Mouse (Mus musculus): ENCODE measurements around the gene Fmnl3.

DNA sequence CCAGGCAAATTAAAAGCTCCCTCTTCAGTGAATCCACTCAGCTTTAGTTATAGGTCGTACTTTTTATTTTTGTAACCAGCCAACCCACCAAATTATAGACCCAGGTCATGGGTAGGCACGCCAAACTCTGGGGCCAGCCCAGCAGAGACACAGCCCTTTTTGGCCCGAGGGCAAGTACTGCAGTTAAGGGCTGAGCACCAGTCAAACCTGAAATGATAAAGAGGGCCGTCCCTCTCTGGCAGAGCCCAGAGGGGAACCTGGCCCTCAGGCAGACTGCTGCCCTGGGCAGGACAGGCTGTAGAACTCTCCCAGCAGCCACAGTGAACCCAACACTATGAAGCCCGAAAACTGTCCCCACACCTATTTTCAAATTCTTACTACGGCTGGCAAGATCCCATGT, 13.8 kb downstream of the Fmnl3 start:
- TF ChIP-seq KAT2A (IDR thresholded peaks at IDR 0.05; ENCODE audit: insufficient replicate concordance, low read length) = no peak
- TF ChIP-seq CTCF (conservative IDR thresholded peaks at IDR 0.05 in 1 of 2, IDR thresholded peaks at IDR 0.05 in 1 of 2; ENCODE audit: low read depth in 2 of 2, low read length in 2 of 2) = no peak
- TF ChIP-seq JUND (conservative IDR thresholded peaks at IDR 0.05; ENCODE audit: low read depth, low read length) = no peak
- no peak for TF ChIP-seq MAX (IDR thresholded peaks at IDR 0.05; ENCODE audit: low read length)
- no peak for TF ChIP-seq TCF12 (IDR thresholded peaks at IDR 0.05; ENCODE audit: low read depth, low read length)
- no peak for TF ChIP-seq CHD2 (IDR thresholded peaks at IDR 0.05; ENCODE audit: low read length)
- no peak for TF ChIP-seq USF1 (IDR thresholded peaks at IDR 0.05; ENCODE audit: low read depth, low read length)
- TF ChIP-seq POLR2AphosphoS2 (IDR thresholded peaks at IDR 0.05; ENCODE audit: low read depth, low read length) = no peak
